Mouse (Mus musculus): Measurements from ENCODE around the gene Rab40c. TPM values are rescaled to one million over a fixed set of nuclear protein-coding genes. Genes with fewer than 3 reads are reported as not detected.

Rab40c gene
- 10 to 100 TPM; 15.2 to 17.6 TPM for total RNA-seq (2021)
- polyA plus RNA-seq (2012; rRNA removed): 20.5 and 33.8 TPM in 2 replicates
- long read RNA-seq, transcript Rab40c-201 (7 exons, 2,466 nt): major isoform, 6 of 9 reads
- long read RNA-seq, partial matches to known transcripts: 0 of 9 reads
- long read RNA-seq, other reads (novel, unspliced or antisense): 2 of 9 reads

DNA sequence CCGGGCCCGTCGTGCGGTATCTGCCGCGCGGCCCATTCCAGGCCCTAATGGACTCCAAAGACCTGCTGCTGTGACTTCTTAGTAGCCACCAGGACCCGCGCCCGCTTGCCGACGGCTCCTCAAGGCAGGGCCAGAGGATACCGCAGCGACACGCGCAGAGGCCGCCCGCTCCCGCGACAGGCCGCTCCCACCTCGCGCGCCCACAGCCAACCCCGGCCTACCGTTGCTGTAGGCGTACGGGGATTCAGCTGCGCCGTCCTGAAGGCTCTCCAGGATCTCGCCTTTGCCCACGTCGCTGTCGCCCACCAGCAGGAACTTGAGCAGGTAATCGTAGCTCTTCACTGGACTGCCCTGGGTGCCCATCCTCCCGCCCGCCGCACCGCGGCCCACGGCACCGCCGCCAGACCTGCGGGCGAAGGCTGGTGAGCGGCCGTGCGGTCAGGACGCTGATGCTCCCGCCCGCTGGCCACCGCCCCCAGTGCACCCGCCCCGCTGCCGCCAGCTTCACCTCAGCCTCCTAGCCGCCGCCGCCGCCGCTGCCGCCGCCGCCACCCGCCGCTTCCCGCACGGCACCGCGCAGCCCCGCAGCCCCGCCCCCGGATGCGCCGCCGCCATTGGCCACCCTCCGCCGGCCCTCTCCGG is at the start of gene Rab40c:
TSS of gene Rab40c (minus strand) at position 584 of the 642 bp plus-strand sequence.
- under 1% methylated on average over 76 of the region's 78 CpGs for WGBS
- no peak for DNase-seq

DNA sequence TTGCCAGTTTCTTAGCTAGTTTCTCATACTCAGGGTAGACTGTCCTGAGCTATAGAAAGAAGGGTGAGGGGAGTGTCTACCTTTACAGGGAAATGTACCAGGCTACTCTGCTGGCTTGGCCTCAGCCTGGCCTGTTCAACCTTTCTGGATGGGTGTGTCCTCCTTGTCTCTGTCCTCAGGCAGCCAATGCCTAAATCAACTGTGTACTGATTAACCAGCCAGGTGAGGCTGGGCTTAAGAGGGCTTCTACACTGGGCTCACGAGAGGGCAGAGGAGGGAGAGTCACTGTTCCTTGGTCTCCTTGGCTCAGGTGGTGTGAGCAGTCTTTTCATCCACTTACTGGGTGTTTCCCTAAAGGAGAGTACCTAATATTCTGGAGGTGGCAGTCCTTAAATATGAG is 48.6 kb upstream of the Rab40c start:
- TF ChIP-seq EP300 (IDR thresholded peaks at IDR 0.05; ENCODE audit: insufficient read depth, low read depth, low read length): no peak
- no peak for TF ChIP-seq CTCF (IDR thresholded peaks at IDR 0.05)
- no peak for TF ChIP-seq POLR2A (IDR thresholded peaks at IDR 0.05; ENCODE audit: insufficient read depth, low read depth, low read length)

More for the DNA sequence above, at the start of gene Rab40c:
- peaks cover 10% of the 10 kb centered on the region for H3K79me2 ChIP-seq (replicated peaks; ENCODE audit: control insufficient read depth, insufficient read depth, low read length)
- peak within 1 kb of the TSS; percentile 91 for H3K9ac ChIP-seq (ENCODE audit: low read depth, low read length)
- H3K36me3 ChIP-seq (ENCODE audit: control insufficient read depth, insufficient read depth, low read length): no peaks in the 10 kb centered on the region
- H3K27me3 ChIP-seq (ENCODE audit: control insufficient read depth, insufficient read depth, low read length): no peaks in the 10 kb centered on the region
- H3K27ac ChIP-seq: peak within 1 kb of the TSS; percentile 98
- peak within 1 kb of the TSS; percentile 72 for H3K4me3 ChIP-seq
- intact Hi-C loops (cut with DNase I): loop anchor here (2.0 kb wide), 1 partner anchor 24 kb away; no protein-coding TSS in a partner anchor
- peaks cover 14% of the 10 kb centered on the region for H3K4me1 ChIP-seq (ENCODE audit: control insufficient read depth, insufficient read depth, low read length)
- no peak for TF ChIP-seq CTCF (IDR thresholded peaks at IDR 0.05)

DNA sequence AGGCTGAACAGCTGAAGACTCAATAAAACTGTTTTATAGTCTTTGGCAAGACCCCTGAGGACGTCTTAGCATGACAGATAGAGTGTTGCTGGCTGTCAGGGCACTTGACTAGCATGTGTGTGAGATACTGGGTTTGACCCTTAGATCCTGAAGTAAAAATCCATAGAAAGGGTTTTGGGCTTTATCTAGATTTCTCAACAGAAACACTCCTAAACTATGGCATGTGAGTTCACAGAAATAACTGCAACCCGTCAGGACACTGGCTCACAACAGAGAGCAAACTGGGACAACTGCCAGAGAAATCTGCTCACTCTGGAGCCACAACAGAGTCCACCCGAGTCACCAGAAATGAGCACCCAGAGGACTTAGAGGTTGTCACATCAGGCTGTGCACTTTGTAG is 48.1 kb upstream of the Rab40c start:
- intact Hi-C loops (cut with DNase I): no loop called here
- no peaks in the 10 kb centered on the region for H3K79me2 ChIP-seq (replicated peaks; ENCODE audit: control insufficient read depth, insufficient read depth, low read length)
- H3K27ac ChIP-seq: peak overlapping the region; percentile 30
- TF ChIP-seq CTCF (IDR thresholded peaks at IDR 0.05) (no peak), EP300 (IDR thresholded peaks at IDR 0.05; ENCODE audit: insufficient read depth, low read depth, low read length) (no peak)
- no peak overlapping the region for H3K9ac ChIP-seq (ENCODE audit: low read depth, low read length)
- 26% methylated on average over 3 of the region's 3 CpGs for WGBS
- peak in 1 of 2 experiments; percentile 26 for DNase-seq
- no peak overlapping the region for H3K4me3 ChIP-seq
- H3K36me3 ChIP-seq (ENCODE audit: control insufficient read depth, insufficient read depth, low read length): no peaks in the 10 kb centered on the region
- no peaks in the 10 kb centered on the region for H3K27me3 ChIP-seq (ENCODE audit: control insufficient read depth, insufficient read depth, low read length)
- H3K4me1 ChIP-seq (ENCODE audit: control insufficient read depth, insufficient read depth, low read length): peaks cover 4% of the 10 kb centered on the region; the same call in 1 of the 2 replicates

More for the DNA sequence above, 48.6 kb upstream of the Rab40c start:
- H3K9ac ChIP-seq (ENCODE audit: low read depth, low read length): no peak overlapping the region
- no peak for DNase-seq
- H3K36me3 ChIP-seq (ENCODE audit: control insufficient read depth, insufficient read depth, low read length): no peaks in the 10 kb centered on the region
- intact Hi-C loops (cut with DNase I): no loop called here
- H3K4me1 ChIP-seq (ENCODE audit: control insufficient read depth, insufficient read depth, low read length): peaks cover 4% of the 10 kb centered on the region; the same call in 1 of the 2 replicates
- no peaks in the 10 kb centered on the region for H3K79me2 ChIP-seq (replicated peaks; ENCODE audit: control insufficient read depth, insufficient read depth, low read length)
- H3K27me3 ChIP-seq (ENCODE audit: control insufficient read depth, insufficient read depth, low read length): no peaks in the 10 kb centered on the region
- WGBS: 59% methylated on average over 1 of the region's 1 CpGs
- H3K4me3 ChIP-seq: no peak overlapping the region
- peak overlapping the region; percentile 38; the same call in 1 of the 2 replicates for H3K27ac ChIP-seq

GRCm38 (mm10) chr17:25964271-25964670 is 44.7 kb upstream of the Rab40c start:
- no peak for TF ChIP-seq CTCF (IDR thresholded peaks at IDR 0.05)
- no peak for TF ChIP-seq EP300 (IDR thresholded peaks at IDR 0.05; ENCODE audit: insufficient read depth, low read depth, low read length)
- no peak for TF ChIP-seq POLR2A (IDR thresholded peaks at IDR 0.05; ENCODE audit: insufficient read depth, low read depth, low read length)
- H3K4me1 ChIP-seq (ENCODE audit: control insufficient read depth, insufficient read depth, low read length): peaks cover 4% of the 10 kb centered on the region; the same call in 1 of the 2 replicates
- 87% methylated on average over 7 of the region's 7 CpGs for WGBS
- DNase-seq: no peak
- intact Hi-C loops (cut with DNase I): no loop called here
- H3K9ac ChIP-seq (ENCODE audit: low read depth, low read length): no peak overlapping the region
- no peaks in the 10 kb centered on the region for H3K27me3 ChIP-seq (ENCODE audit: control insufficient read depth, insufficient read depth, low read length)
- H3K36me3 ChIP-seq (ENCODE audit: control insufficient read depth, insufficient read depth, low read length): no peaks in the 10 kb centered on the region
- H3K4me3 ChIP-seq: no peak overlapping the region
- H3K27ac ChIP-seq: no peak overlapping the region
- no peaks in the 10 kb centered on the region for H3K79me2 ChIP-seq (replicated peaks; ENCODE audit: control insufficient read depth, insufficient read depth, low read length)

DNA sequence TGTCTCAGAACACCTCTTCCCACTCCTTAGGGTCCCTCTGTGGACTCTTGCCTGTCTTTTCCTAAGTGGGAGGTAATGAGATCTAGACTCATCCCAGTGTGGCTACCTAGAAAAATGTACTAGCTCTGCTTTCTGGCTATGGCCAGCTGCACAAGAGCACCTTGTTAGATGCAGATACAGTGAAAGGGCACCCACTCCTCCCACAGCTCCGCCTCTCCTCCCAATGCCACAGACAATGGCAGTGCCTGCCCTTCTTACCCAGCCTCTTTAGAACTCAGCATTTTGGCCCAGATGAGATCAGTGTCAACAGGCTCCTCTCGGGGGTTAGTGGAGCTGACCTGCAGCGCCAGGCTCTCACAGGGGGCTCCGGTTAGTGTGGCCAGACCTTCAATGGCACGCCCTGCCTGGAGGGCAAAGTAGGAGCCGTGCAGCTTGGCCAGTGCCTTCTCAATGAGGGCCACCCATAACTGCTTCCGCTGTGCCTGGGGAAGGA is 42.9 kb upstream of the Rab40c start:
- no peaks in the 10 kb centered on the region for H3K36me3 ChIP-seq (ENCODE audit: control insufficient read depth, insufficient read depth, low read length)
- H3K4me3 ChIP-seq: no peak overlapping the region
- no peaks in the 10 kb centered on the region for H3K79me2 ChIP-seq (replicated peaks; ENCODE audit: control insufficient read depth, insufficient read depth, low read length)
- no peak overlapping the region for H3K27ac ChIP-seq
- TF ChIP-seq CTCF (IDR thresholded peaks at IDR 0.05) (no peak), POLR2A (IDR thresholded peaks at IDR 0.05; ENCODE audit: insufficient read depth, low read depth, low read length) (no peak), EP300 (IDR thresholded peaks at IDR 0.05; ENCODE audit: insufficient read depth, low read depth, low read length) (no peak)
- peaks cover 1% of the 10 kb centered on the region; the same call in 1 of the 2 replicates for H3K4me1 ChIP-seq (ENCODE audit: control insufficient read depth, insufficient read depth, low read length)
- no peaks in the 10 kb centered on the region for H3K27me3 ChIP-seq (ENCODE audit: control insufficient read depth, insufficient read depth, low read length)
- WGBS: 98% methylated on average over 7 of the region's 7 CpGs
- no peak for DNase-seq
- no peak overlapping the region for H3K9ac ChIP-seq (ENCODE audit: low read depth, low read length)
- intact Hi-C loops (cut with DNase I): no loop called here

- WGBS: 89% methylated on average over 5 of the region's 5 CpGs
- H3K27ac ChIP-seq: no peak overlapping the region
- TF ChIP-seq POLR2A (IDR thresholded peaks at IDR 0.05; ENCODE audit: insufficient read depth, low read depth, low read length) (no peak), CTCF (IDR thresholded peaks at IDR 0.05) (no peak)
- H3K27me3 ChIP-seq (ENCODE audit: control insufficient read depth, insufficient read depth, low read length): no peaks in the 10 kb centered on the region
- no peak overlapping the region for H3K9ac ChIP-seq (ENCODE audit: low read depth, low read length)
- no peaks in the 10 kb centered on the region for H3K4me1 ChIP-seq (ENCODE audit: control insufficient read depth, insufficient read depth, low read length)
- no peaks in the 10 kb centered on the region for H3K36me3 ChIP-seq (ENCODE audit: control insufficient read depth, insufficient read depth, low read length)
- no peak for DNase-seq
- no peak overlapping the region for H3K4me3 ChIP-seq
- intact Hi-C loops (cut with DNase I): no loop called here
- H3K79me2 ChIP-seq (replicated peaks; ENCODE audit: control insufficient read depth, insufficient read depth, low read length): no peaks in the 10 kb centered on the region
Measured at GRCm38 (mm10) chr17:25961566-25961965, 42.0 kb upstream of the Rab40c start.
